Mouse (Mus musculus) kidney, adult 2 months (tissue): ENCODE data around the gene Ppp2r3a. TPM values are rescaled to one million over a fixed set of nuclear protein-coding genes. Genes with fewer than 3 reads are reported as not detected.

Source experiments
- DNase-seq: peaks from one replicate; pipeline ENCODE4 v3.0.0; 2021
- H3K27ac ChIP-seq: fragments of 200-500 bp; 2 replicates; pipeline ENCODE4 v1.5.1; 2012; ENCODE audit warnings: low read depth, low read length, control low read depth, inconsistent platforms; ENCODE audit not compliant: insufficient read depth
- H3K27me3 ChIP-seq: fragments of 200-500 bp; replicated peaks from 2 replicates; pipeline ENCODE4 v1.6.1; 2012; ENCODE audit warnings: mild to moderate bottlenecking, moderate library complexity, low read length, inconsistent platforms; ENCODE audit not compliant: control insufficient read depth, insufficient read depth
- H3K36me3 ChIP-seq: fragments of 200-500 bp; 2 replicates; pipeline ENCODE4 v1.6.1; 2012; ENCODE audit warnings: mild to moderate bottlenecking, moderate library complexity, low read length, inconsistent platforms; ENCODE audit not compliant: control insufficient read depth, insufficient read depth
- H3K4me1 ChIP-seq: fragments of 200-500 bp; 2 replicates; pipeline ENCODE4 v1.6.1; 2011; ENCODE audit warnings: low read length; ENCODE audit not compliant: control insufficient read depth, insufficient read depth
- H3K4me3 ChIP-seq: fragments of 200-500 bp; 2 replicates; pipeline ENCODE4 v1.5.1; 2011; ENCODE audit warnings: mild to moderate bottlenecking, low read depth, low read length, control low read depth; ENCODE audit not compliant: insufficient read depth
- CTCF ChIP-seq: fragments of 200-500 bp; conservative IDR thresholded peaks from 2 replicates; pipeline ENCODE4 v1.5.1; 2011; ENCODE audit warnings: low read depth, mild to moderate bottlenecking, control low read depth, low read length, moderate library complexity, mixed read lengths; ENCODE audit not compliant: insufficient read depth, insufficient read length
- POLR2A ChIP-seq: fragments of 200-500 bp; IDR thresholded peaks from one replicate; pipeline ENCODE4 v1.6.1; 2011; ENCODE audit warnings: low read depth, low read length, control low read depth
- WGBS: fragments of 180-500 bp; shearing (Covaris S2); methylation state at CpG from one replicate; pipeline ENCODE4 v1.1.7; 2018; 5-methylcytosine and 5-hydroxymethylcytosine counted together
- polyA plus RNA-seq: library from polyadenylated mRNA; depleted of rRNA; stranded (reverse); fragments of >200 nt; gene quantifications from 2 replicates; pipeline ENCODE4 v1.2.3, GENCODE M21; 2012

The Ppp2r3a gene
- polyA plus RNA-seq, 1 experiment, result 17.6 TPM

DNA sequence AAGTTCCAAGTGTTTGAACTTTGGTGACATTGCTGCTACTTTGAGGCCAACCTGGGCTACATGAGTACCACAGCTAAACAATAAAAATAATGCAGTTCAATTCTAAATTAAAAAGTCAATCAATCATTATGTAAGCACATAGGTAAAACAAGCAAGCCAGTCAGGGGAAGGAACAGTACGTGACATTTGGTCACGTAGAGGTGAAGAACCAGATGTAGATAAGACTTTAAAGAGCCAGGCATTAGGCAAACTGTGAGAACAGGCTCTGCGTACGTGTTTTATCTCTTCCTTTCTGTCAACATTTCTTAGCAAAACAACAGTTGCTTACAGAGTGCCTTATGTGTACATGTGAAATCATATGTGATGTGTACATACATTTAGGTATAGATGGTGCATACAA, 946 bp upstream of the Ppp2r3a start:
- no peak for DNase-seq
- Histone ChIP-seq H3K27ac (peak overlapping the region; percentile 54; the same call in 1 of the 2 replicates), H3K36me3 (no peaks in the 10 kb centered on the region), H3K27me3 (no peaks in the 10 kb centered on the region), H3K4me3 (no peak overlapping the region), H3K4me1 (peaks cover 15% of the 10 kb centered on the region; the same call in 1 of the 2 replicates)
- TF ChIP-seq CTCF (no peak), POLR2A (no peak)
- 63% methylated on average over 4 of the region's 4 CpGs for WGBS

- Histone ChIP-seq H3K4me1 (peaks cover 16% of the 10 kb centered on the region; the same call in 1 of the 2 replicates), H3K36me3 (no peaks in the 10 kb centered on the region), H3K27me3 (no peaks in the 10 kb centered on the region), H3K27ac (peak overlapping the region; percentile 92), H3K4me3 (peak overlapping the region; percentile 82)
- WGBS, result under 1% methylated on average over 57 of the region's 61 CpGs
- TF ChIP-seq POLR2A (no peak), CTCF (no peak)
- peak; percentile 84 for DNase-seq
Measured at GRCm38 (mm10) chr9:101250981-101251643, 483 bp downstream of the Ppp2r3a start.

DNA sequence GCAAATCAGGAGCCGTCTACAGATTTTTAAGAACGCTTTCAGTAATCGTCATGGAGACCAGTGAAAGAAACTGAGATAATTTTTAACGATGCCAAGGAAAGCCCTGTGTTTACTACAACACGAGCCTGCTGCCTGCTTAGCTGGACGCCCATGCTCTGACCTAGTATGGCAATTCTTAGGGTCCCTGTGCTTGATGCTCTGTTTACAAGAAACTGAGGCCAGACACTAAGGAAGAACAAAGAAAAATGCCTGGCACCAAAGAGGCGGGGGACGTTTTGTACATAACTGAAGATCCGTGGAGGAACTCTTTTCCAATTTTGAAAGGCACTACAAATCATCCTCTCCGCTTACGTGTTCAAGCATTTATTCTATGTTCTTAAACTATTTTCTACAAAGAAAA, 1.1 kb downstream of the Ppp2r3a start:
- WGBS, result 3% methylated on average over 11 of the region's 11 CpGs
- TF ChIP-seq CTCF, result no peak
- TF ChIP-seq POLR2A, result no peak
- H3K36me3 ChIP-seq, result no peaks in the 10 kb centered on the region
- no peaks in the 10 kb centered on the region for H3K27me3 ChIP-seq
- H3K27ac ChIP-seq, result peak overlapping the region; percentile 87
- H3K4me3 ChIP-seq, result peak overlapping the region; percentile 82
- peaks cover 19% of the 10 kb centered on the region; the same call in 1 of the 2 replicates for H3K4me1 ChIP-seq
- DNase-seq, result peak; percentile 63

GRCm38 (mm10) chr9:101249626-101250025, 2.0 kb downstream of the Ppp2r3a start:
- DNase-seq, result no peak
- peak overlapping the region; percentile 87 for H3K27ac ChIP-seq
- 0 out of 2 replicates have a peak overlapping the region, but pooled peaks have one; percentile 25 for H3K4me3 ChIP-seq
- WGBS, result 45% methylated on average over 4 of the region's 4 CpGs
- H3K27me3 ChIP-seq, result no peaks in the 10 kb centered on the region
- no peaks in the 10 kb centered on the region for H3K36me3 ChIP-seq
- TF ChIP-seq POLR2A, result no peak
- TF ChIP-seq CTCF, result no peak
- peaks cover 20% of the 10 kb centered on the region; the same call in 1 of the 2 replicates for H3K4me1 ChIP-seq

GRCm38 (mm10) chr9:101247541-101247940, 4.1 kb downstream of the Ppp2r3a start:
- WGBS, result 76% methylated on average over 7 of the region's 7 CpGs
- no peaks in the 10 kb centered on the region for H3K36me3 ChIP-seq
- TF ChIP-seq CTCF (no peak), POLR2A (no peak)

GRCm38 (mm10) chr9:101245493-101245892, 6.1 kb downstream of the Ppp2r3a start:
- TF ChIP-seq POLR2A (no peak), CTCF (no peak)
- peaks cover 25% of the 10 kb centered on the region; the same call in 1 of the 2 replicates for H3K4me1 ChIP-seq
- WGBS, result 95% methylated on average over 5 of the region's 5 CpGs
- H3K4me3 ChIP-seq, result no peak overlapping the region
- H3K27me3 ChIP-seq, result no peaks in the 10 kb centered on the region
- H3K27ac ChIP-seq, result no peak overlapping the region
- no peaks in the 10 kb centered on the region for H3K36me3 ChIP-seq
- no peak for DNase-seq

More at GRCm38 (mm10) chr9:101247541-101247940, 4.1 kb downstream of the Ppp2r3a start:
- no peak overlapping the region for H3K27ac ChIP-seq
- no peak for DNase-seq
- H3K4me3 ChIP-seq, result no peak overlapping the region
- no peaks in the 10 kb centered on the region for H3K27me3 ChIP-seq
- peaks cover 26% of the 10 kb centered on the region; the same call in 1 of the 2 replicates for H3K4me1 ChIP-seq

- WGBS, result 35% methylated on average over 2 of the region's 2 CpGs
- Histone ChIP-seq H3K27me3 (no peaks in the 10 kb centered on the region), H3K4me1 (peaks cover 18% of the 10 kb centered on the region; the same call in 1 of the 2 replicates), H3K4me3 (no peak overlapping the region), H3K27ac (no peak overlapping the region), H3K36me3 (no peaks in the 10 kb centered on the region)
- DNase-seq, result no peak
- TF ChIP-seq POLR2A (no peak), CTCF (no peak)
Measured at GRCm38 (mm10) chr9:101243711-101244110, 7.9 kb downstream of the Ppp2r3a start.
